Mouse (Mus musculus): ENCODE measurements at regions not wholly inside any gene's neighbourhood (a gene's known extent, or its start where the extent isn't known, plus 50 kb on each side); places are given as distances from the start of the nearest gene placed in this dataset.

DNA sequence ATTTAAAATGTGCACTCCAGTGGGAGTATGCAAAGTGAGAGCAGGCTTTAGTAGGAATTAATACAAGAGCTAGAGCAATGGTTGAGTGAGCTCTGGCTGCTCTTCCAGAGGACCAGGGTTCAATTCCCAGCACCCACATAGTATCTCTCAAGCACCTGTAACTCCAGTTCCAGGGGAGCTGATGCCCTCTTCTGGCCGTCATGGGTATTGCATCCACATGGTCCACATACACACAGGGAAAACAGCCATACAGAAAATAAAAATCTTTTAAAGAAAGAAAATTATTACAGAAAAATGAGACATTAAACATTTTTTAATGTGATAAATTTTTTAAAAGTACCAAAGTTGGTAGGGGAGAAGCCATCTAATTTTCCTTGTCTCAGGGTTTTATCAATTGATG, 196.3 kb downstream of the Cdc5l start:
- no peaks in the 10 kb centered on the region for H3K27me3 ChIP-seq (replicated peaks; ENCODE audit: control insufficient read depth, insufficient read depth, low read length)
- no peaks in the 10 kb centered on the region for H3K36me3 ChIP-seq (ENCODE audit: control insufficient read depth, insufficient read depth, low read length)
- ATAC-seq (no peak), DNase-seq (ENCODE audit: low spot score) (no peak)
- H3K4me2 ChIP-seq (ENCODE audit: low read length): no peak overlapping the region
- no peaks in the 10 kb centered on the region for H3K4me1 ChIP-seq (ENCODE audit: control insufficient read depth, insufficient read depth, low read length)
- H3K9me3 ChIP-seq (replicated peaks; ENCODE audit: control insufficient read depth, low read length): no peaks in the 10 kb centered on the region; the same call in 1 of the 2 replicates
- no peak overlapping the region for H3K27ac ChIP-seq (ENCODE audit: low read depth, low read length)
- 76% methylated on average over 1 of the region's 1 CpGs for WGBS
- H3K9ac ChIP-seq (ENCODE audit: low read length): no peak overlapping the region
- no peak overlapping the region for H3K4me3 ChIP-seq (ENCODE audit: low read depth, low read length)

DNA sequence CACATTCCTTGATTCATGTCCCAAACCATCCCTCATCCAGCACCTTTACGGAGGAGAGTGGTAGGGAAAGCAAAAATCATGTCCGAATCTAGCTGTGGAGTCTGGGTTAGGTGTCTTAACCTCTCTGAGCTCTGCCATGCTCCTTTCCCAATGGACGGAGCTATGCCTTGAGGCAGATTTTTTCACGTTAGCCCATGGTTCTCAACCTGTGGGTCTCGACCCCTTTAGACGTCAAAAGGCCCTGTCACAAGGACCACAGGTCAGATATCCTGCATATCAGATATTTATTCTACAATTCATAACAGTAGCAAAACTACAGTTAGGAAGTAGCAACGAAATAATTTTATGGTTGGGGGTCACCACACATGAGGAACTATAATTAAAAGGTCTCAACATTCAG, 198.1 kb downstream of the Cdc5l start:
- Histone ChIP-seq H3K4me2 (ENCODE audit: low read length) (no peak overlapping the region), H3K4me1 (ENCODE audit: control insufficient read depth, insufficient read depth, low read length) (no peaks in the 10 kb centered on the region), H3K27me3 (replicated peaks; ENCODE audit: control insufficient read depth, insufficient read depth, low read length) (no peaks in the 10 kb centered on the region), H3K27ac (ENCODE audit: low read depth, low read length) (no peak overlapping the region), H3K4me3 (ENCODE audit: low read depth, low read length) (no peak overlapping the region), H3K9ac (ENCODE audit: low read length) (no peak overlapping the region), H3K36me3 (ENCODE audit: control insufficient read depth, insufficient read depth, low read length) (no peaks in the 10 kb centered on the region), H3K9me3 (replicated peaks; ENCODE audit: control insufficient read depth, low read length) (no peaks in the 10 kb centered on the region; the same call in 1 of the 2 replicates)
- DNase-seq (ENCODE audit: low spot score) (no peak), ATAC-seq (no peak)
- 92% methylated on average over 7 of the region's 7 CpGs for WGBS

DNA sequence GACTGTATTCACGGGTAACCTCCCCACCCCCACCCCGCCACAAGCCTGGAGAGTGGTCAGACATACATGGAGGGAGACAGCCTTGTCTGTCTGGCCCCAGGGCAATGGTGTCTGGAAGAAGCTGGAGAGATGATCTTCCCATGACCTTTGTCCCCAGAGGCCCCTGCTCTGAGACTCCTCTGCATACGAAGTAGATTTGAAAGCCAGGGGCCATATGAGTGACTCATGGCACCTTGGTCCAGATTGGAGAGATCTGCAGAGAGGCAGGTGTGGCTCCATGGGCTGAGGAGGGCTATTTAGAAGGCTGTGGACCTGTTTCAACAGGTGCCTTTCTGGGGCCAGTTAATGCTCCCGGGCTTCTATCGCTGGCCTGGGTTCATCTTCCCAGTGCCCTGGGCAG, 200.7 kb downstream of the Cdc5l start:
- Histone ChIP-seq H3K4me2 (ENCODE audit: low read length) (no peak overlapping the region), H3K4me3 (ENCODE audit: low read depth, low read length) (no peak overlapping the region), H3K4me1 (ENCODE audit: control insufficient read depth, insufficient read depth, low read length) (no peaks in the 10 kb centered on the region), H3K9me3 (replicated peaks; ENCODE audit: control insufficient read depth, low read length) (no peaks in the 10 kb centered on the region; the same call in 1 of the 2 replicates), H3K36me3 (ENCODE audit: control insufficient read depth, insufficient read depth, low read length) (no peaks in the 10 kb centered on the region), H3K9ac (ENCODE audit: low read length) (no peak overlapping the region), H3K27ac (ENCODE audit: low read depth, low read length) (no peak overlapping the region), H3K27me3 (replicated peaks; ENCODE audit: control insufficient read depth, insufficient read depth, low read length) (no peaks in the 10 kb centered on the region)
- no peak for ATAC-seq
- 82% methylated on average over 5 of the region's 5 CpGs for WGBS
- DNase-seq (ENCODE audit: low spot score): no peak

DNA sequence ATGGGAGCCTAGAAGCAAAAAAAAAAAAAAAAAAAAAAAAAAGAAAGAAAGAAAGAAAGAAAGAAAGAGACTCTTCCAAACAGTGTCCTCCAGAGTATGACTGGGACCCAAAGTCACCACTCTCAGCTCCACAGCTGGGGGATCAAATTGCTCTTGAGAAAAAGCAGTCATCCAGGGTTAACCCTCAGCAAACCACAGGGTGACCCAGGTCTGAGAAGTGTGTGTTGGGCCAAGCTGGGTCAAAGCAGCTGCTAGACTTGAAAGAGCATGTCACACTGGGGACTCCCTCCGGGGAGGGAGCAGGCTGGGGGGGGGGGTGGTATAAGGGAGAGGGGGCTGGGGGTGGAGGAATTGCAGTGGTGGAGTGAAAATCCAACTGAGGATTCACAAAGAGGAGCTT, 206.3 kb downstream of the Cdc5l start:
- Histone ChIP-seq H3K9ac (ENCODE audit: low read length) (no peak overlapping the region), H3K4me1 (ENCODE audit: control insufficient read depth, insufficient read depth, low read length) (no peaks in the 10 kb centered on the region), H3K36me3 (ENCODE audit: control insufficient read depth, insufficient read depth, low read length) (no peaks in the 10 kb centered on the region), H3K27ac (ENCODE audit: low read depth, low read length) (no peak overlapping the region), H3K27me3 (replicated peaks; ENCODE audit: control insufficient read depth, insufficient read depth, low read length) (no peaks in the 10 kb centered on the region), H3K4me2 (ENCODE audit: low read length) (no peak overlapping the region), H3K4me3 (ENCODE audit: low read depth, low read length) (no peak overlapping the region), H3K9me3 (replicated peaks; ENCODE audit: control insufficient read depth, low read length) (no peaks in the 10 kb centered on the region)
- ATAC-seq (no peak), DNase-seq (ENCODE audit: low spot score) (no peak)
- 5% methylated on average over 1 of the region's 1 CpGs for WGBS

DNA sequence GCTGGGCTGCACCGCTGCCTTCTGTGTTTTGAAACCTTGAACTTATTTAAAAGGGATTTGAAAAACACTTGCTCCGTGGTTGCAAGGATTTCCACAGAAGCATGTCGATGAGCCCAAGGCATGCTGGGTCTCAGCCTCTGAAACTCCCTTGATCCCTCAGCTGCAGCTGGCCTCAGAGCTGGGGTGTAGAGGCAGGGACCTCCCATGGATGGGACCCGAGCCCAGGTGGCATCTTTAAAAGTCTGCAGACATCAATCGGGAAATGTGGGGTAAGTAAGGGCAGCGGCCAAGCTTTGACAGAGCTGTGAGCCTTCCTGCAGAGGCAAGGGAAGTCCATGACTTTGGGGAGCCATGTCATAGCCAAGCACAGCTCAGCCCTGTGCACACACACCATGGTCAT, 207.1 kb downstream of the Cdc5l start:
- H3K27ac ChIP-seq (ENCODE audit: low read depth, low read length): no peak overlapping the region
- no peak overlapping the region for H3K9ac ChIP-seq (ENCODE audit: low read length)
- no peaks in the 10 kb centered on the region for H3K36me3 ChIP-seq (ENCODE audit: control insufficient read depth, insufficient read depth, low read length)
- H3K4me1 ChIP-seq (ENCODE audit: control insufficient read depth, insufficient read depth, low read length): no peaks in the 10 kb centered on the region
- no peak for ATAC-seq
- no peaks in the 10 kb centered on the region for H3K9me3 ChIP-seq (replicated peaks; ENCODE audit: control insufficient read depth, low read length)
- no peak for DNase-seq (ENCODE audit: low spot score)
- no peaks in the 10 kb centered on the region for H3K27me3 ChIP-seq (replicated peaks; ENCODE audit: control insufficient read depth, insufficient read depth, low read length)
- H3K4me3 ChIP-seq (ENCODE audit: low read depth, low read length): no peak overlapping the region
- no peak overlapping the region for H3K4me2 ChIP-seq (ENCODE audit: low read length)
- WGBS: 63% methylated on average over 6 of the region's 6 CpGs

DNA sequence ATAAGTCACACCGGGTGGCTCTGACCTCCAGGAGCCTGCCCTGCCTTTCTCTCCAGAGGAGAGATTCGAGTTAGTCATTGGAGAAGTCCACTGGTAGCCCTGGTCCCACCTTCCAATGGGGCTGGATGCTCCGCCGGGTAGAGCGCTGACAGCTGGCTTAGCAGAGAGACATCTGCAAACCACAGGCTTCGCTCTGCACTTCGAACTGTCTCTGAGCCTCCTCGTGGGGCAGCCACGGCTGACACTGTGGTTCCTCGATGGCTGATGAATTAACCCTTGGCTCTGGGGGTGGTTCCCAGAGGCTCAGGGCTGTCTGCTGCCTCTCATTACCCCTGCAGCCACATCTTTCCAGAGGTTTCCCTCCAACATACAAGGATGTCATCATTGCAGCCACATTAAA, 211.9 kb downstream of the Cdc5l start:
- 77% methylated on average over 10 of the region's 10 CpGs for WGBS
- H3K4me3 ChIP-seq (ENCODE audit: low read depth, low read length): no peak overlapping the region
- ATAC-seq: no peak

DNA sequence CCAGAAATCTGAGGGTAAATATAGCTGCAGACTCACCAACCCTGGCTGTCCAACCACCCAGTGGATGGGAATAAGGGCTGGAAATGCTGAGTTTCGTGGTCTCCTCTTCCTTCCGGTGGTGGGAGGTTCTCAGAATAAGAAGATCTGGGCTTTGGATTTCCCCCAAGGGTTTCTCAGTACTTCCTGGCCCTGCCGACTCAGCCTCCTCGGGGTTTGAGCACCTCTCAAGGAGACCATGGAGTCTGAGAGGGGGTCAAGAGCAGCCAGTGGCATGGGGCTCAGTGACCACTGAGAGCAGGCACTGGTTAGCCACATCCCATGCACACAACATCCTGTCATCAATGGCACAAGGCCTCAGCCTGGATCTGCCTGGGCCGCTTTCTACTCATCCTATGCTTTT, 216.4 kb downstream of the Cdc5l start:
- H3K9me3 ChIP-seq (replicated peaks; ENCODE audit: control insufficient read depth, low read length): no peaks in the 10 kb centered on the region
- no peaks in the 10 kb centered on the region for H3K36me3 ChIP-seq (ENCODE audit: control insufficient read depth, insufficient read depth, low read length)
- no peak overlapping the region for H3K4me3 ChIP-seq (ENCODE audit: low read depth, low read length)
- H3K27ac ChIP-seq (ENCODE audit: low read depth, low read length): no peak overlapping the region
- DNase-seq (ENCODE audit: low spot score) (no peak), ATAC-seq (no peak)
- H3K4me1 ChIP-seq (ENCODE audit: control insufficient read depth, insufficient read depth, low read length): no peaks in the 10 kb centered on the region
- WGBS: 87% methylated on average over 5 of the region's 5 CpGs
- no peak overlapping the region for H3K4me2 ChIP-seq (ENCODE audit: low read length)
- no peaks in the 10 kb centered on the region for H3K27me3 ChIP-seq (replicated peaks; ENCODE audit: control insufficient read depth, insufficient read depth, low read length)
- H3K9ac ChIP-seq (ENCODE audit: low read length): no peak overlapping the region

More for the DNA sequence above, 211.9 kb downstream of the Cdc5l start:
- H3K4me2 ChIP-seq (ENCODE audit: low read length): no peak overlapping the region
- no peak overlapping the region for H3K27ac ChIP-seq (ENCODE audit: low read depth, low read length)
- H3K9me3 ChIP-seq (replicated peaks; ENCODE audit: control insufficient read depth, low read length): no peaks in the 10 kb centered on the region
- no peaks in the 10 kb centered on the region for H3K4me1 ChIP-seq (ENCODE audit: control insufficient read depth, insufficient read depth, low read length)
- no peak overlapping the region for H3K9ac ChIP-seq (ENCODE audit: low read length)
- DNase-seq (ENCODE audit: low spot score): no peak
- no peaks in the 10 kb centered on the region for H3K27me3 ChIP-seq (replicated peaks; ENCODE audit: control insufficient read depth, insufficient read depth, low read length)
- no peaks in the 10 kb centered on the region for H3K36me3 ChIP-seq (ENCODE audit: control insufficient read depth, insufficient read depth, low read length)

DNA sequence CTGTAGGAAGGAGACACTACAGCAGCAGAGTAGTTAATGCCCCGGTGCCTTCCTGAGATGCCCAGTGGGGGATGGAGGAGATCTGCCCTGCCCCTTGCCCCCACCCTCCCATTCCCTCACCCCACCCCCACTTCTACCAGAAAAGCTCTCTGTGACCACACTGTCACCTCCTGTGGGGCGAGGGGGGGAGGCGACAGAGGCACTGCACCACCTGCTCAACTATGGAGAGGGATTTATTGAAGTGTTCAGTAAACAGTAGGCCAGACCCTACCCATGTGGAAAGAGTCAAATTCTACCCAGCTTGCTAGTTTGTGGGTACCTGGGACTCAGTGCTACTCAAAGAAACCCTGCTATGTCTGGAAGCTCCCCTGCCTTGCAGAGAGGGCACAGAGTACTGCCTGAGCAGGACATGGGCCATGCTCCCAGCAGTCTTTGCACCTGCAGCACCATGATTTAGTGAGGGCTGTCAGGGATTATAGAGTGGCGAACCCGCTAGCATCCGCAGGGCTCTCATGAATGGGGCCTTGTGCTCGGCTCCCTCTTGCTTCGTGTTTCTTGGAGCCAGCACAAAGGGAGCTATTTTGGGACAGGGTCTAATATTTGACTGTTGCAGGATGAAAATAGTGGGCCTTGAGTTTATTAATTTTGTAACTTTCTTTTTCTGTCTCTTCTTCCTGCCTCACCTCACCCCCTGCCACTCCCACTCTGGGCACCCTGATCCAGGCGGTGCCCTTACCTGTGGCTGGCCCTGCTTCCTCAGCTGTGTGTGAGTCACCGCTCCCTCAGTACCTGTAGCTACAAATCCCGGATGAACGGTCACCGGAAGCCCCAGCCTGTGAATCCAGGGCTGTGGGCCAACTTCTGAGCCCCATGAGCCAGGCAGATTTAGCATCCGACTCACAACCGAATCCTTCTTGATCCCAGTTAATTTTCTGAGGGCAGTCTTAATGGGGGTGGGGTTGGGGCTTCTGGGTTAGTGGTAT, 218.2 kb downstream of the Cdc5l start:
- Histone ChIP-seq H3K27ac (ENCODE audit: low read depth, low read length) (no peak overlapping the region), H3K4me1 (ENCODE audit: control insufficient read depth, insufficient read depth, low read length) (no peaks in the 10 kb centered on the region), H3K27me3 (replicated peaks; ENCODE audit: control insufficient read depth, insufficient read depth, low read length) (no peaks in the 10 kb centered on the region), H3K36me3 (ENCODE audit: control insufficient read depth, insufficient read depth, low read length) (no peaks in the 10 kb centered on the region), H3K4me2 (ENCODE audit: low read length) (no peak overlapping the region), H3K9me3 (replicated peaks; ENCODE audit: control insufficient read depth, low read length) (no peaks in the 10 kb centered on the region), H3K4me3 (ENCODE audit: low read depth, low read length) (no peak overlapping the region), H3K9ac (ENCODE audit: low read length) (no peak overlapping the region)
- WGBS: 64% methylated on average over 15 of the region's 15 CpGs
- ATAC-seq (no peak), DNase-seq (ENCODE audit: low spot score) (no peak)

DNA sequence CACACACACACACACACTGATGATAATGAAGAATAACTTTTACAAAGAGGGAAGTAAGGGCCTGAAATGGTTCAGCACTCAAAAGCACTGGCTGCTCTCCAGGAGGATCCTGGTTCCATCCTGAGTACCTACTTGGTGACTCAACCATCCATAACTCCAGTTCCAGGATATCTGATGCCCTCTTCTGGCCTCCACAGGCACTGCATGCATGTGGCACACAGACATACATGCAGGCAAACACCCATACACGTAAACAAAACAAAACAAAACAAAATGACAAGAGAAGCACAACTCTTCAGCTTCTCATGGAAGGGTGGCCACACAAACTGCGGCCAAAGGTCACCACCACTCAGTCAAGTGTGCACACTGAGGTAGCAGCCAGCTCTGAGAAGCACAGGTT, 222.6 kb downstream of the Cdc5l start:
- Histone ChIP-seq H3K36me3 (ENCODE audit: control insufficient read depth, insufficient read depth, low read length) (no peaks in the 10 kb centered on the region), H3K27me3 (replicated peaks; ENCODE audit: control insufficient read depth, insufficient read depth, low read length) (no peaks in the 10 kb centered on the region), H3K9ac (ENCODE audit: low read length) (no peak overlapping the region), H3K9me3 (replicated peaks; ENCODE audit: control insufficient read depth, low read length) (no peaks in the 10 kb centered on the region), H3K4me3 (ENCODE audit: low read depth, low read length) (no peak overlapping the region), H3K4me2 (ENCODE audit: low read length) (no peak overlapping the region), H3K4me1 (ENCODE audit: control insufficient read depth, insufficient read depth, low read length) (no peaks in the 10 kb centered on the region), H3K27ac (ENCODE audit: low read depth, low read length) (no peak overlapping the region)
- ATAC-seq (no peak), DNase-seq (ENCODE audit: low spot score) (no peak)
- WGBS: 87% methylated on average over 2 of the region's 2 CpGs
